Mouse (Mus musculus): ENCODE data around the gene Avil. TPM values are rescaled to one million over a fixed set of nuclear protein-coding genes. Genes with fewer than 3 reads are reported as not detected.

Avil gene
- 0.52 and 0.60 TPM in 2 replicates for polyA plus RNA-seq (2015; fragmentation: Nextera tagmentation; extraction: Ambion mirVana)

DNA sequence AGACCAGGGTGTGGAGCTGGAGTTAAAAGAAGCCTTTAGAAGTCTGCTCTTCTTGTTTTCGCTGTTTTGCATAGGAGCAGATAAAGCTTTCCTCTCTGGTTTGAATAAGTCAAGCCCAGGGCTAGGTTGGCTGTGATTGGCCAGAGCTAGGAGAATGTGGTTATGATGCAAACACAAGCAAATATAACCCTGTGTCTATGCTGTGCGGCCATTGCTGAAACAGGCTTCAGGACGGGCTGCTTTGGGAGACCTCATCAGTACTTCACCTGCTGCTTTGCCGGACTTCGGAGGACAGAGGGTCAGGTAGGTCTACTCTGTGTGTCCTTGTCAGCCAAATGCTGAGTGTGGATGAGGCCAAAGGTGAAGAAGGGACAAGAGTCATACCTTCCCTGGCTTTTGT is at the start of gene Avil:
TSS of gene Avil (plus strand) at position 181 of the 400 bp plus-strand sequence.
- no peak for ATAC-seq (ENCODE audit: insufficient read depth, low FRiP score, low read depth)
- Histone ChIP-seq H3K4me1 (0 out of 2 replicates have a peak, but pooled peaks cover 2% of the 10 kb centered on the region), H3K36me3 (peaks cover 25% of the 10 kb centered on the region), H3K27ac (peak within 1 kb of the TSS; percentile 35; the same call in 1 of the 2 replicates), H3K9ac (no peak within 1 kb of the TSS), H3K27me3 (replicated peaks) (no peaks in the 10 kb centered on the region), H3K9me3 (no peaks in the 10 kb centered on the region), H3K4me2 (no peak within 1 kb of the TSS), H3K4me3 (replicated peaks) (no peak within 1 kb of the TSS)
- 80% methylated on average over 5 of the region's 5 CpGs for WGBS

DNA sequence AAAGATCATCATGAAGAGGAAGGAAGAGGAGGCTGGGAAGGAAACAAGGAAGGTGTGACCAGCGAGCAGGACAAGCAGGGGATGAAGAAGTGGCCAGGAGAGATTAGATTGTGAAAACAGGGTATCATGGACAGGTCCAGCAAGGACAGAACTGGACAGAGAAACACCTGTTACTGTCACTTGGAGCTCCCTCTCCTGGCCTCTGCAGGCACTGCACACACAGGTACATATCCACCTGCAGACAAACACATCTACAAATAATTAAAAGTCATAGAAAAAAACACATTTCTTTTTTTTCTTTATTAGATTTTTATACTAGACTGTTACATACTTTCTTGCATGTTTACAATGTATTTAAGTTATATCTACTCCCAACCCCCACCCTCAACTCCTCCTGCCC is 48.1 kb upstream of the Avil start:
- Histone ChIP-seq H3K4me1 (peaks cover 21% of the 10 kb centered on the region), H3K4me2 (no peak overlapping the region), H3K9me3 (no peaks in the 10 kb centered on the region), H3K36me3 (no peaks in the 10 kb centered on the region), H3K27ac (no peak overlapping the region), H3K27me3 (replicated peaks) (no peaks in the 10 kb centered on the region), H3K9ac (no peak overlapping the region), H3K4me3 (replicated peaks) (no peak overlapping the region)
- no peak for ATAC-seq (ENCODE audit: insufficient read depth, low FRiP score, low read depth)
- WGBS, result 95% methylated on average over 1 of the region's 1 CpGs

- ATAC-seq (ENCODE audit: insufficient read depth, low FRiP score, low read depth), result no peak
- H3K27me3 ChIP-seq (replicated peaks), result no peaks in the 10 kb centered on the region
- 80% methylated on average over 3 of the region's 3 CpGs for WGBS
- peaks cover 26% of the 10 kb centered on the region for H3K4me1 ChIP-seq
- H3K9ac ChIP-seq, result no peak overlapping the region
- no peak overlapping the region for H3K4me2 ChIP-seq
- no peak overlapping the region for H3K27ac ChIP-seq
- H3K36me3 ChIP-seq, result no peaks in the 10 kb centered on the region
- H3K9me3 ChIP-seq, result no peaks in the 10 kb centered on the region
- H3K4me3 ChIP-seq (replicated peaks), result no peak overlapping the region
These were observed 47.5 kb upstream of the Avil start for GRCm38 (mm10) chr10:126953029-126953471.

DNA sequence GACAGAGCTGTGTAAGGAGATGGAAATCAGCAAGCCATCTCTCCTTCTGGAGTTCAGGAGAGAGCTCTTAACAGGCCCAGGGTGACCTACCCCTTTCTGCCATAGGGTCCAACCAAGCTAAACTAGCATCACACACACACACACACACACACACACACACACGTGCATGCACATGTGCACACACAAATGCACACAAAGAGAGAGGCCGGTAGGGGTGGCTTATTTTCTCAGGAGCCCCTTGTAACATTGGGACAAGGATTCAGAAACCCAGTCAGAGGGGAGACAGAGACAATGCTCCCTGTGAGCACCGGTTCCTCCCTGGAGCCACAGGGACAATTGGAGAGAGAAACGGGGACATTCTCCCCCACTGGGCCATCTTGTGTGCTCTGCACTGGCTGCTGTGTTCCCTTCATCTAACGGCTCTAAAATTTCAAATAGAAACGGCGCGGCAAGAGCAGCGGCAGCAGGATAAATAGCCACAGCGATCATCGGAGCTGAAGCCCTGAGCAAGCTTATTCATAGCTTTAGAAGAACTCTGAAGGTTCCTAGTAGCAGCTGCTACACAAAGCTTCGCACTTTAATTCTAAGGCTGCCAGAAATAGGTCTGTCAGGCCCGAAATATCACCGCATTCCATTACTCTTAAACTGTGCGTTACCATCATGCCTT is 43.7 kb upstream of the Avil start:
- peak overlapping the region; percentile 22; the same call in 1 of the 2 replicates for H3K9ac ChIP-seq
- no peaks in the 10 kb centered on the region for H3K27me3 ChIP-seq (replicated peaks)
- H3K4me2 ChIP-seq, result peak overlapping the region; percentile 39
- no peak overlapping the region for H3K4me3 ChIP-seq (replicated peaks)
- no peaks in the 10 kb centered on the region for H3K36me3 ChIP-seq
- peaks cover 21% of the 10 kb centered on the region for H3K4me1 ChIP-seq
- ATAC-seq (ENCODE audit: insufficient read depth, low FRiP score, low read depth), result no peak
- WGBS, result 21% methylated on average over 15 of the region's 15 CpGs
- peak overlapping the region; percentile 77 for H3K27ac ChIP-seq
- no peaks in the 10 kb centered on the region for H3K9me3 ChIP-seq

- WGBS, result 6% methylated on average over 25 of the region's 25 CpGs
- H3K4me3 ChIP-seq (replicated peaks), result no peak overlapping the region
These were observed 43.0 kb upstream of the Avil start for GRCm38 (mm10) chr10:126957359-126958107.

DNA sequence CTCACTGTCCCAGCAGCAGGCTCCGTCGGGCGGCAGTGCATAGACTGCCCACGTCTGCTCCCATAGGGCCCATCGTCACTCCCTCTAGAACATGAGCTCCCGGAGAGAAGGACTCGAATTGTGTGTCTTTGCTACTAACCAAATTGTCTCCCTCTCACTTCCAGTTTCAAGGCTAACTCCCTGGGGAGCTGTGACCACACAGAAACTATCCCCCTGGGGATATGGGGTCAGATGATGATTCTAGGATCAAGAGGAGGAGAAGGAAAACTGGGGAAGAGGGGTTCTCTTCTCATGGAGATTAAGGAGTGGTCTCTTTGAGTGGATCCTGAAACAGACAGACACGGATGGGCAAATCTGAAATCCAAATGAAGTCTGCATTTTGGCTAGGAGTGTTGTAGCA is 40.0 kb upstream of the Avil start:
- no peaks in the 10 kb centered on the region for H3K36me3 ChIP-seq
- H3K4me3 ChIP-seq (replicated peaks), result no peak overlapping the region
- H3K9me3 ChIP-seq, result no peaks in the 10 kb centered on the region
- H3K9ac ChIP-seq, result no peak overlapping the region
- 78% methylated on average over 8 of the region's 8 CpGs for WGBS
- H3K4me2 ChIP-seq, result no peak overlapping the region
- no peaks in the 10 kb centered on the region for H3K27me3 ChIP-seq (replicated peaks)
- ATAC-seq (ENCODE audit: insufficient read depth, low FRiP score, low read depth), result no peak
- H3K4me1 ChIP-seq, result peaks cover 38% of the 10 kb centered on the region
- H3K27ac ChIP-seq, result no peak overlapping the region

More at GRCm38 (mm10) chr10:126957359-126958107, 43.0 kb upstream of the Avil start:
- Histone ChIP-seq H3K27me3 (replicated peaks) (no peaks in the 10 kb centered on the region), H3K9me3 (no peaks in the 10 kb centered on the region), H3K27ac (peak overlapping the region; percentile 77), H3K4me2 (peak overlapping the region; percentile 39), H3K9ac (peak overlapping the region; percentile 22; the same call in 1 of the 2 replicates), H3K36me3 (no peaks in the 10 kb centered on the region), H3K4me1 (peaks cover 28% of the 10 kb centered on the region)
- peak; percentile 54; the same call in 1 of the 2 replicates for ATAC-seq (ENCODE audit: insufficient read depth, low FRiP score, low read depth)

DNA sequence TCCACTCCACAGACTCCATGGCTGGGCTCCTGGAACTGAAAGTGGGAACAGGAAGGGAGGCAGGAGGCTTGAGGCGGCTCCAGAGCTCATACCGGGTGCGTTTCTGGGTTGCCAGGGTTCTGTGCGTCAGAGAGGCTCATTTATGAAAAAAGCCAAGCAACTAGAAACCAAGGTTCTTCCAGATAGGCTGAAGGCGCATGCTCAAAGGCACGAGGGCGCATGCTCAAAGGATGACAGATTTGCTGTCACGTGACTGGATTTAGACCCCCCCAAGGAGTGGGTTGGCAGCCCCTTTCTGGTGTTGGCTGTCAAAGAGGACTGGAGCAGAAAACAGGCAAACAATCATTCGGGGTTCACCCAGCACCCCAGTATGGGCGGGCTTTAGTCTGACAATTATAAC is 38.8 kb upstream of the Avil start:
- WGBS, result 65% methylated on average over 10 of the region's 10 CpGs
- peak overlapping the region; percentile 31; the same call in 1 of the 2 replicates for H3K4me2 ChIP-seq
- H3K4me1 ChIP-seq, result peaks cover 32% of the 10 kb centered on the region
- H3K27me3 ChIP-seq (replicated peaks), result no peaks in the 10 kb centered on the region
- H3K27ac ChIP-seq, result peak overlapping the region; percentile 84
- H3K36me3 ChIP-seq, result no peaks in the 10 kb centered on the region
- no peak overlapping the region for H3K4me3 ChIP-seq (replicated peaks)
- ATAC-seq (ENCODE audit: insufficient read depth, low FRiP score, low read depth), result 0 out of 2 replicates have a peak, but pooled peaks have one; percentile 2
- H3K9me3 ChIP-seq, result no peaks in the 10 kb centered on the region
- H3K9ac ChIP-seq, result no peak overlapping the region

DNA sequence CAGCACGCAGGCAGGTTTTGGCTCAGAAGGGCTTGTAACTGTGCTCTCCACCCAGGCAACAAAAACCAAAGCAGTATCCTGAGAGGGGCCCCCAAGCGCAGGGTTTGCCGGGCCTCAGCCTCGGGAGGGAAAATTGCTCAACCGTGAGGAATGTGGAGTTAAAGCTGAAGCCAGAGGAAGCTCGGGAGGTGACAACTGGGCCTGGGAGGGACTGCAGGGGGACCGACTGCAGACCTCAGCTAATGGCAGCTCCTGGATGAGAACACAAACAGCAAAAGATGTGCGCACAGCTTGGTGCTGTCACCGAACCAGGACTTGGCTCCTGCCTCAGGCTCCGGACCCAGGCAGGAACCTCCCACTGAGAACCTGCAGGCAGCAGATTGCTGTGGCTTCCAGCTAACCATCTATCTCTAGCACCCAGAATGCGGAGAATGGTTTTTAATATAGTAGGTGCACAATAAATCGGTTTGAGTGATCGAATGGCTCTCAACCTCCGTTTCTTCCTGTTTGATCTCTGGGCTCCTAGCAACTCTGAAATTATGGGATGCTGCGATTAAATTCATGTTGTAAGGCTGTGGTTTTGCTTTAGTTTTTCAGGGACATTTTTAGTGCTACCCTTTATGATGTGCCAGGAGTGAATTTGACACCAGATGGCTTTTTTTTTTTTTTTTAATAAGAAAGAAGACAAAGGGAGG is 38.1 kb upstream of the Avil start:
- 26% methylated on average over 15 of the region's 15 CpGs for WGBS
- Histone ChIP-seq H3K36me3 (no peaks in the 10 kb centered on the region), H3K4me3 (replicated peaks) (no peak overlapping the region), H3K27ac (peak overlapping the region; percentile 84), H3K4me1 (peaks cover 26% of the 10 kb centered on the region), H3K4me2 (peak overlapping the region; percentile 31), H3K9ac (no peak overlapping the region), H3K9me3 (no peaks in the 10 kb centered on the region), H3K27me3 (replicated peaks) (no peaks in the 10 kb centered on the region)
- peak; percentile 33; the same call in 1 of the 2 replicates for ATAC-seq (ENCODE audit: insufficient read depth, low FRiP score, low read depth)

GRCm38 (mm10) chr10:126962966-126963330 is 37.6 kb upstream of the Avil start:
- H3K27ac ChIP-seq, result peak overlapping the region; percentile 84
- no peak overlapping the region for H3K9ac ChIP-seq
- H3K36me3 ChIP-seq, result no peaks in the 10 kb centered on the region
- no peaks in the 10 kb centered on the region for H3K9me3 ChIP-seq
- H3K4me2 ChIP-seq, result no peak overlapping the region
- ATAC-seq (ENCODE audit: insufficient read depth, low FRiP score, low read depth), result no peak
- no peaks in the 10 kb centered on the region for H3K27me3 ChIP-seq (replicated peaks)
- H3K4me1 ChIP-seq, result peaks cover 20% of the 10 kb centered on the region
- whole genome bisulfite sequencing, result 34% methylated on average over 6 of the region's 6 CpGs
- H3K4me3 ChIP-seq (replicated peaks), result no peak overlapping the region

DNA sequence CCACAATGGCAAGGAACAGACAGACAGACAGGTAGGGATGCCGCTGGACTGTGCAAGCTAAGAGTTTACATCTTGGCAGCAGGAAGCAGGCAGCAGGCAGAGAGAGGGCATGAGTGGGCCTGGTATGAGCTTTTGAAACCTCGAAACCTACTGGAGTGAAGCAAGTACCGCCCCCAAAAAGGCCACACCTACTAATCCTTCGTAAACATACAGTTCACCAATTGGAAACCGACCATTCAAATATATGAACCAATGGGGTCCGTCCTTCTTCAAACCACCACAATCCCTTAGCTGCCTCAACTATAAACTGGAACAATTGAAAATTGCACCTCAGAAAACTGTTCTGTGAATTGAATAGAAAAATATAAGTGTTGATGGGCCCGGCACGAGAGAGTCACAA is 36.7 kb upstream of the Avil start:
- Histone ChIP-seq H3K4me2 (no peak overlapping the region), H3K9ac (no peak overlapping the region), H3K27me3 (replicated peaks) (no peaks in the 10 kb centered on the region), H3K27ac (peak overlapping the region; percentile 84; the same call in 1 of the 2 replicates), H3K4me3 (replicated peaks) (no peak overlapping the region), H3K9me3 (no peaks in the 10 kb centered on the region), H3K36me3 (no peaks in the 10 kb centered on the region), H3K4me1 (peaks cover 20% of the 10 kb centered on the region)
- ATAC-seq (ENCODE audit: insufficient read depth, low FRiP score, low read depth), result no peak
- WGBS, result 89% methylated on average over 8 of the region's 8 CpGs

DNA sequence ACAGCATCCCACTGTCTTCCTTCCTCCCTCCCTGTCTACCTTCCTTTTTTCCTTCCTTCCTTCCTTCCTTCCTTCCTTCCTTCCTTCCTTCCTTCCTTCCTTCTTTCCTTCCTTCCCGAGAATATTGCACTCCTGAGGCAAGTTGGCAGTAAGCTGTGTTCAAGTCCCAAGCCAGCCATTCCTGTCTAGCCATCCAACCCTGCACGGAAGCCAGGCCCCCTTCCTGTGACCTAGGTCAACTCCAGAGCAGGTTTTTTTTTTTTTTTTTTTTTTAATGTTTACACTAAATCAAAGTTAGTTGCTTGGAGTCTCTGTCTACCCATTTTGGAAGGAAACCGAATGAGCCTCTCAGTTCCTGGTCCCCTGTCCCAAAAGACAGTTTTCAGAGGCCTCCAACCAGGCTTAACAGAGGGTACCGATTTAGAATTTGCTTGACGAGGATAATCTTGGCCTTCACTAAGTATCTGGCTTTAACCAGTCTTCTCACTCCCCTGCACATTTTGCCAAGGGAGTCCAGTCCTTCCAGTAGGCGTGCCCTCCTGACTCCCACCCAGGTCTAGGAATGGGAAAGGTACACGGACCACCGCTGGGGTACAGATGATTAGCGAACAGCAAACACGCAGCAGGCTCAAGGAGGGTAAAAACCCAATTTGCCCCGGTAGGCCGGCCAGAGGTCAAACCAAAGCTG is 29.0 kb upstream of the Avil start:
- peaks cover 27% of the 10 kb centered on the region for H3K4me1 ChIP-seq
- H3K4me2 ChIP-seq, result peak overlapping the region; percentile 22
- 15% methylated on average over 12 of the region's 12 CpGs for WGBS
- no peaks in the 10 kb centered on the region for H3K9me3 ChIP-seq
- peak overlapping the region; percentile 88 for H3K27ac ChIP-seq
- H3K27me3 ChIP-seq (replicated peaks), result no peaks in the 10 kb centered on the region
- peak; percentile 15 for ATAC-seq (ENCODE audit: insufficient read depth, low FRiP score, low read depth)
- H3K36me3 ChIP-seq, result no peaks in the 10 kb centered on the region
- 0 out of 2 replicates have a peak overlapping the region, but pooled peaks have one; percentile 6 for H3K4me3 ChIP-seq (replicated peaks)
- no peak overlapping the region for H3K9ac ChIP-seq

All from stomach, embryonic 15.5 days (tissue).